8 mouse cellular contexts compared by ENCODE assay signal in genomic region chr19:45847016-45847732, GRCm38 (mm10). TPM values are rescaled to one million over a fixed set of nuclear protein-coding genes. Genes with fewer than 3 reads are reported as not detected.
DNase-seq lines count a peak whose midpoint lies in the region; ATAC-seq and TF ChIP-seq lines count a peak whose summit lies in the region.

No protein-coding gene starts in this region.

- DNase-seq in gastrocnemius, adult 2 months, result no peak
- DNase-seq in gastrocnemius, postnatal 36 days, result no peak
- DNase-seq in lung, embryonic 14.5 days, result no peak
- DNase-seq in lung, postnatal 25 days (ENCODE audit: low spot score), result no peak
- DNase-seq in brain, adult 2 months (ENCODE audit: low read depth, low spot score), result peak; percentile 59
- DNase-seq in splenic B cell, adult 2 months (ENCODE audit: low read depth, low spot score), result peak; percentile 52
- no peak for DNase-seq in ovary, adult 18-20 months (ENCODE audit: low spot score)
- DNase-seq in yolk sac, embryonic 10.5 days (ENCODE audit: low spot score), result no peak

- H3K27ac ChIP-seq in gastrocnemius, adult 2 months, result no peak overlapping the region
- H3K27ac ChIP-seq in lung, embryonic 14.5 days (ENCODE audit: low read depth), result no peak overlapping the region

- H3K4me1 ChIP-seq in lung, embryonic 14.5 days (ENCODE audit: insufficient read depth), result no peaks in the 10 kb centered on the region

- H3K36me3 ChIP-seq in lung, embryonic 14.5 days (ENCODE audit: insufficient read depth), result no peaks in the 10 kb centered on the region
- H3K36me3 ChIP-seq in splenic B cell, adult 2 months (ENCODE audit: control insufficient read depth, insufficient read depth, low read length, poor library complexity, severe bottlenecking), result no peaks in the 10 kb centered on the region; the same call in 1 of the 2 replicates

- no peak for ATAC-seq in lung, embryonic 14.5 days (ENCODE audit: insufficient read depth)

- no peak overlapping the region for H3K4me2 ChIP-seq in lung, embryonic 14.5 days

- WGBS in lung, embryonic 14.5 days, result 89% methylated on average over 3 of the region's 3 CpGs

- peak; percentile 60 for TF ChIP-seq CTCF in gastrocnemius, adult 2 months (IDR thresholded peaks at IDR 0.05)
- TF ChIP-seq CTCF in lung, embryonic 14.5 days (IDR thresholded peaks at IDR 0.05; ENCODE audit: low read depth), result peak; percentile 44; the same call in 1 of the 2 replicates

- no peak overlapping the region for H3K9ac ChIP-seq in lung, embryonic 14.5 days

- H3K4me3 ChIP-seq in gastrocnemius, adult 2 months, result no peak overlapping the region
- no peak overlapping the region for H3K4me3 ChIP-seq in lung, embryonic 14.5 days (ENCODE audit: low read depth, low read length)

- no peaks in the 10 kb centered on the region for H3K27me3 ChIP-seq in lung, embryonic 14.5 days (ENCODE audit: insufficient read depth, low read length)
- H3K27me3 ChIP-seq in splenic B cell, adult 2 months (ENCODE audit: control insufficient read depth, insufficient read depth, low read length, poor library complexity, severe bottlenecking), result no peaks in the 10 kb centered on the region

- no peaks in the 10 kb centered on the region for H3K9me3 ChIP-seq in lung, embryonic 14.5 days (ENCODE audit: low read depth, low read length)

- intact Hi-C loops in gastrocnemius, adult 2 months (cut with DNase I), result no loop called here
- intact Hi-C loops in gastrocnemius, postnatal 36 days (cut with DNase I), result no loop called here

RNA-seq across cellular contexts. Expression of gene Kcnip2, which starts 31.3 kb away (rescaled TPM):
- under 1 TPM; 0.48 to 0.70 TPM for total RNA-seq in gastrocnemius, adult 2 months (2021)
- under 1 TPM; 0.17 to 0.38 TPM for total RNA-seq in gastrocnemius, postnatal 36 days (2021)
- 2.8 and 3.2 TPM in 2 replicates for polyA plus RNA-seq in lung, embryonic 14.5 days (2014; fragmentation: Nextera tagmentation; extraction: Ambion mirVana)

Comparison
In these comparisons a context has a peak if more than half of its experiments do, and no peak if none do; other contexts are left out.
1. DNase-seq: peak in brain, adult 2 months (single experiment) and splenic B cell, adult 2 months (single experiment); none in gastrocnemius, adult 2 months (single experiment), gastrocnemius, postnatal 36 days (0 of 2), lung, embryonic 14.5 days (single experiment), lung, postnatal 25 days (single experiment), ovary, adult 18-20 months (single experiment) and yolk sac, embryonic 10.5 days (single experiment).